Mouse (Mus musculus): ENCODE measurements at regions not wholly inside any gene's neighbourhood (a gene's known extent, or its start where the extent isn't known, plus 50 kb on each side); places are given as distances from the start of the nearest gene placed in this dataset.

- peak; percentile 3 for DNase-seq
These were observed 1146.2 kb upstream of the Gm38303 start for GRCm38 (mm10) chr3:11481676-11482075.

GRCm38 (mm10) chr3:11456855-11457254, 1121.4 kb upstream of the Gm38303 start:
- DNase-seq = no peak

- no peak for DNase-seq
These were observed 1120.7 kb upstream of the Gm38303 start for GRCm38 (mm10) chr3:11456213-11456612.

All from kidney, postnatal 14 days (tissue).